Mouse (Mus musculus) spleen, adult 12 weeks (tissue): ENCODE results near the gene Jdp2.
"Not testable (repeated sequence)": the region's sequence is repeated elsewhere in the genome, so short reads cannot be mapped to it uniquely, and the experiment has no call there.

Experiments
- DNase-seq: peaks from one replicate; pipeline ENCODE4 v3.0.0; 2022; ENCODE audit warnings: low spot score

Jdp2 gene

GRCm38 (mm10) chr12:85638541-85639325, 39.9 kb downstream of the Jdp2 start:
- DNase-seq, result no peak

- no peak for DNase-seq
Measured at GRCm38 (mm10) chr12:85639326-85640008, 40.6 kb downstream of the Jdp2 start.

- no peak for DNase-seq
Measured at GRCm38 (mm10) chr12:85640852-85641563, 42.2 kb downstream of the Jdp2 start.

GRCm38 (mm10) chr12:85641564-85641931, 42.7 kb downstream of the Jdp2 start:
- DNase-seq, result no peak

GRCm38 (mm10) chr12:85643735-85644134, 44.9 kb downstream of the Jdp2 start:
- no peak for DNase-seq

GRCm38 (mm10) chr12:85645664-85646063, 46.8 kb downstream of the Jdp2 start:
- DNase-seq, result no peak

- DNase-seq, result no peak
Measured at GRCm38 (mm10) chr12:85647346-85647745, 48.5 kb downstream of the Jdp2 start.

GRCm38 (mm10) chr12:85647955-85648354, 49.1 kb downstream of the Jdp2 start:
- DNase-seq, result no peak

GRCm38 (mm10) chr12:85659319-85659718, 60.5 kb downstream of the Jdp2 start:
- no peak for DNase-seq

- no peak for DNase-seq
Measured at GRCm38 (mm10) chr12:85660855-85661254, 62.0 kb downstream of the Jdp2 start.

- DNase-seq, result not testable (repeated sequence)
Measured at GRCm38 (mm10) chr12:85662232-85662631, 63.4 kb downstream of the Jdp2 start.

GRCm38 (mm10) chr12:85662896-85663295, 64.1 kb downstream of the Jdp2 start:
- DNase-seq, result peak; percentile 15

GRCm38 (mm10) chr12:85666112-85666511, 67.3 kb downstream of the Jdp2 start:
- no peak for DNase-seq

- no peak for DNase-seq
Measured at GRCm38 (mm10) chr12:85667071-85667470, 68.2 kb downstream of the Jdp2 start.

- no peak for DNase-seq
Measured at GRCm38 (mm10) chr12:85668696-85669095, 69.9 kb downstream of the Jdp2 start.

- DNase-seq, result no peak
Measured at GRCm38 (mm10) chr12:85670080-85670479, 71.3 kb downstream of the Jdp2 start.

- no peak for DNase-seq
Measured at GRCm38 (mm10) chr12:85673914-85674313, 75.1 kb downstream of the Jdp2 start.

- DNase-seq, result no peak
Measured at GRCm38 (mm10) chr12:85679117-85679516, 80.3 kb downstream of the Jdp2 start.

- DNase-seq, result no peak
Measured at GRCm38 (mm10) chr12:85679808-85680207, 81.0 kb downstream of the Jdp2 start.

- DNase-seq, result no peak
Measured at GRCm38 (mm10) chr12:85682328-85682727, 83.5 kb downstream of the Jdp2 start.

- no peak for DNase-seq
Measured at GRCm38 (mm10) chr12:85684411-85685275, 85.8 kb downstream of the Jdp2 start.
